Mouse (Mus musculus): ENCODE measurements around the gene Tpbg.

DNA sequence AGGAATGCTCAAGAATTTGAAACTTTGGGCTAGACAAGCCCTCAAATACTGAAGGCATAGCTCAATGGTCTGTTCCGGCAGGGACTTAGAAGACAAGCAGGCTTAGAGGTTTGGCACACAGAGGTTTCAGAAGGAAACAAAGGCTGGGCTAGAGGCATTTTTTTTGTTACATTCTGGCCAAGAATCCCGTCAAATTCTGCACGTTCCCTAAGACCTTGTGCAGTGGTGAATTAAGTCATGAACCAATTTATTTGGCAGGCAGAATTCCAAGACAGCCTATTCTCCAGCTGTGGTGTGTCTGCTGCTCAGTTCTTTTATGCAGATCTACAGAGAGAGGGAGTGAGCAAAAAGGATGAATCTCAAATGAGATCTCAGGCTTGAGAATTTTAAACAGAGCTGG, 2.6 kb upstream of the Tpbg start:
- TF ChIP-seq CTCF (IDR thresholded peaks at IDR 0.05; ENCODE audit: borderline replicate concordance, control insufficient read depth, extremely low read depth, insufficient read depth, low read length, poor library complexity) (no peak), POLR2A (IDR thresholded peaks at IDR 0.05; ENCODE audit: control insufficient read depth, extremely low read depth, insufficient read depth, low read length, poor library complexity) (no peak)

Measured in thymus, adult 2 months (tissue).